Mouse (Mus musculus): ENCODE data around the gene Ncf1.

Gene Ncf1

DNA sequence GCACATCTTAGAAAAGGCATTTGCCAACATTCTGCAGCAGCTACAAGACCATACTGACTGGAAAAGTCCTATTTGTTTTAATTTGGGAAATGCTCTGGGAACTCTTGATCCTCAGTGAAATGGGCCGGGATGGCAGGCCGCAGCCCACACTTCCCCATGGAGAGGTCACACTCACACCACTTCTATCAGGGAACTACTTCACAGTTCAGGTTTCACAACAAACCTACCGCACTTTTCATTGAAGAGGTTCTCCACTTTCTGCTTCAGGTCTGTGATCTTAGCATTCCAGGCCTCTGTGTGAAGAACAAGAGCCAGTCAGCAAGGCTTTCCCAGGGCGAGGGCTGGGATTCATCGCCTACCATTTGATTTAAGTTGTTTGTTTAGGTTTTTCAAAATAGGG, 15.5 kb upstream of the Ncf1 start:
- DNase-seq (ENCODE audit: low spot score), result no peak

DNA sequence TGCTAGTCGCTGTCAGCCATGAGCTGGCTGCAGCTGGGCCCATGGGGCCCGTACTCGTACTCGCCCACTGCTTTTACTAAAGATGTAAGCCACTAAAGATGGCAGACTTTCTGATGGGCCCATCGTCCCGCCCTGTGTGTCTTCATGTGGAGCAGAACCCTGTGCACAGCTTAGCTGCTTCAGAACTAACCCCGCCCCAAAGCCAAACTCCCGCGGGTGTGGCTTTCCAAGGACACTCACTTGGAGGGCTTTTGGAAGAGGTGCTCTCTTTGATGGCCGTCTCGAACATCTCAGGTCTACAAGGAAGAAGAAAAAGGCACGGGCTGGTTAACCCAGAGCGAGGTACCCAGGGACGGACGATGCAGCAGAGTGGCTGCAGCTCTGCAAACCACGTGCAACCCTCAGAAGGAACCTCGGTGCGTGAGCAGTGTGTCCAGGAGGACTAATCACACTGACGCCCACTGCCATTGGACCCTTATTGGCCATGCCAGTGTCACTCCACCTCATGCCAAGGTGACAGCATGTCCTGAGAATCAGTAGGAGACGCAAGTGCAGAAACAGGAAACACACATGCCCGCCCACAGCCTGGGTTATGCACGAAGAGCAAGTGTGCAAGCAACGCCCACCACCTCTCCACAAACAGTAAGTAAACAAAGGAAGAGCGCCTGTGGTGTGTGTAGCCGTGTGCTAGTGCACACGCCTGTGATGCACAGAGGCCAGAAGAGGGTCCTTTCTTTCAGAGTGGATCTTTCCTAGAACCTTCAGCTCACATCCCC, 14.4 kb upstream of the Ncf1 start:
- no peak for DNase-seq (ENCODE audit: low spot score)

DNA sequence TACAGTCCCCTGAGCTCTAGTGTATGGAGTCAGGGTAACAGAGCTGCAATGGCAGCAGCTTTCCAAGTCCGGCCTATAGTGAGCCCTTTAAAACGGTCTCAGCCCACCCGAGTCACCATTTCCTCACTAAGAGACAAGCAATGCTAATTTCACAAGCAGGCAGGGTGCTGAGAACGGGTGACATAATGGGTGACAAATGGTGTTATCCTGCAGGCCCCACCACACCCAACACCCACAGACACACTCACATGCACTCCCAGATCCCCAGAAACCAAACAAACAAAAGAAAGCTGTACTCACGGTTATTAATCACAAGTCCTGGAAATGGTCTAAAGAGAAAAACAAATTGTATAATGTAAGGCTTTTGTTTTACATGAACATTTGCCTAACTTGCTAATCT, 12.4 kb upstream of the Ncf1 start:
- DNase-seq (ENCODE audit: low spot score), result no peak

DNA sequence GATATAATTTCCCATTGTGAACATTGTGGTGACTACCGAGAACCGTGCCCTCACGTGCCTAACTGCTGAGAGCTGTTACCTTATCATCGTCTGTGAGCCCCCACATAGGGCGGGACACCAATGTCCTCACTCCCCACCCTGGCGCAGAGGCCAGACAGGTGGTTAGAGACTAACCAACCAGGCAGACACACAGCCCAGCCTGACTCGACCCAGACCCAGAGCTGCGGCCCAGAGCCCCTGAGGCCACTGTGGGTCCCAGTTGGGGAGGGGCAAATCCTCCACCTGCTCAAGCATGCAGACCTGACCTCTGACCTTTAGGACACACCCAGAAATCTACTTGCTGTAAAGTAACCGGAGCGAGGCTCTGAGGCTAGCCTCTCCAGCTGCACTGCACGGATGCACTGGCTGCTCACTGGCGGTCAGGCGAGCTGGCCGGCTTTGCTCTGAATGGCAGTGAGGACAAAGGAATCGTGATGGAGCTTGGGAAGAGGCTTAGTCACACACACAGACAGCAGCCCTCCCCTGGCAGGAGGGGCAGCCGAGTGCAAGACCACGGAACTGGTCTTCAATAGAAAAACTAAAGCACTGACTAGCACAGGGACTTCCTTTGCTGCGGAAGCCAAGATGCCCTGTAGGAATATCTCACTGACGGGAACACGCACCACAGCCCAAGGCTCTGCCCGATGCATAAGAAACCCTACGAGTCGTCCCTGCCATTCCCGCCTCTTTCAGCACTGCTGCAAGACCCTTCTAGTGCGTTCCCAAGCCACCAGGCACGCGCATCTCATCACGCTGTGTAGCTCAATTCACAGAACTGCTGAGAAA, 8.7 kb upstream of the Ncf1 start:
- DNase-seq (ENCODE audit: low spot score), result no peak

DNA sequence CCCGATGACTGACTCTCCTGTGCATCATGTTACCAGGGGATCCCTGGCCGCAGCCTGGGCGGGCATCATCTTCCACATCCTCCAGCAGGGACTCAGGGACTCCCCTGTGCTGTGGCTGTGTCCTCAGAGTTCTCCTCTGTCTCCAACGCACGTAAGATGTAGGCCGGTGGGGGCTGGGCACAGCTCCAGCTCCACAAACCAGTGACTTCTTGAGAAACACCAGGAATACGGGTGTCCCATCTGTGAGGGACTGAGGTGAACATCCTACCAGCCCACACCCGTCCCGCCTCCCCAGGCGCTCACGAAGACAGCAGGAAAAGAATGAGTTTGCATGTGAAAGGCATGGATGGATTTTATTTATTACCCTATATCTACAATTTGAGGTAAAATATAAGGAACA, 8.1 kb upstream of the Ncf1 start:
- no peak for DNase-seq (ENCODE audit: low spot score)

DNA sequence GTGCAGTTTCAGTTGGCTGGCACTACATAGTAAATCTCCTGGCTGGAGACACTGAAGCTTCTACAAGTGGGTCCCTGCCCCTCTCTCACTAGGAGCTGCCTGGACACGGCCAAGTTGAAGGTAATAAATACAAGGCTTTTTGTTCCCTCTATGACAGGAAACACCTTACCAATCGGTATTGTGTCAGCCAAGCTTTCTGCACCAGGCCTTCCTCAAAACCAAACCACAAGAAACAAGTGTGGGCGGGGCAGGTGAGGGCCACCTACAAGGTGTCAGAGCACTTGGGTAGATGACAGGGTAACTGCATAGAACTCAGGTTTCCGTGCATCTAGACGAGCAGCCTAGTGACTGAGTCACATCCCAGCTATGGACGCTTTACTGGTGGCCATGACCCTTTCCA, 7.4 kb upstream of the Ncf1 start:
- DNase-seq (ENCODE audit: low spot score), result no peak

DNA sequence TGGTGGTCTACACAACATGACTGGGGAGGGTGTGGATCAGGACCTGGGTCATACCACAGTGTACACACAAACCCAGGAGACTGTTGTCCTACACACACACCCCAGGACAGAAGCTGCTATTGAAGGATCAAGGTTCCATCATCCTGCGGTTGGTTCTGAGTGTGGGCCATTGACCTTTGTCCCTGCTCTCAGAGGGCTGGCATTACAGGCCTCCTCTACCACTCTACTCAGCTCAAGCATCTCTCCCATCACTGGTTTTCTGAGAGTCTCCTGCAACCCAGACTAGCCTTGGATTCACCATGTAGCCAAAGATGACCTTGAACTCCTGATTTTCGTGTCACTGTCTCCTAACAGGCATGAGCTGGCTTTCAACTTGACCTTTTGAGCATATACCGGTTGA, 6.8 kb upstream of the Ncf1 start:
- DNase-seq (ENCODE audit: low spot score), result no peak

DNA sequence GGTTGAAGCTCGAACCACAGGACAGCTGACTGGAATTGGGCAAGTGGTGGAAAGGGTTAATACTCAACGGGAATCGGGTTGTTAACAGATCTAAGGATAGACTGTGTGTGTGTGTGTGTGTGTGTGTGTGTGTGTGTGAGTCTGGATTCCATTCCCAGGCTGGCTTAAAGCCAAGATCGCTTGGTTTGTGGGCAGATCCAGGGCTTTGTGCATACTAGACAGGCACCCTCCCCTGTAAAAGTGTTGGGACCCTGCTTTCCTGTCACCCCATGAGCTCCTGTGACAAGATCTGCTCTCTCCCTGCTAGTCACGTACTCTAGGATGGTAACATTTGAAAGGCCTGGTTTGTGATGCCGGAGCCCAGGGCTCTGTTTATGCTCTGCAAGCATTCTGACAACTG, 5.7 kb upstream of the Ncf1 start:
- no peak for DNase-seq (ENCODE audit: low spot score)

DNA sequence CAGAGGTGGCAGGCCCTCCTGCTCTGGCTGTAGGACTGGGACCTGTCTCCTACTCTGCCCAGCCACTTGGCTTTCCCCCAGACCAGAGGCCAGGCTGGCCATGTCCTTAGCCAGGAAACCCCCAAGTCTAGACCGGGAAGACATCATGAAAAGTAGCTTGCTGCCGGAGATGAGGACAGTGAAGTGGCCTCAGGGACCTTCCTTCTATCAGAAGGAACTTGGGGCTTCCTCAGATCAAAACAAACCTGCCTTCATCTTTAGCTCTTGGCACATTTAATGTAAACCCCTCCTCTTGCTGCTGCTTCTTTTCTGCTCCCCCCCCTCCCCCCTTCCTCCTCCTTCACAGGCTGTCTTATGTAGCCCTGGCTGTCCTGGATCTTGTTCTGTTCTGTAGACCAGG, 4.8 kb upstream of the Ncf1 start:
- DNase-seq (ENCODE audit: low spot score), result no peak

DNA sequence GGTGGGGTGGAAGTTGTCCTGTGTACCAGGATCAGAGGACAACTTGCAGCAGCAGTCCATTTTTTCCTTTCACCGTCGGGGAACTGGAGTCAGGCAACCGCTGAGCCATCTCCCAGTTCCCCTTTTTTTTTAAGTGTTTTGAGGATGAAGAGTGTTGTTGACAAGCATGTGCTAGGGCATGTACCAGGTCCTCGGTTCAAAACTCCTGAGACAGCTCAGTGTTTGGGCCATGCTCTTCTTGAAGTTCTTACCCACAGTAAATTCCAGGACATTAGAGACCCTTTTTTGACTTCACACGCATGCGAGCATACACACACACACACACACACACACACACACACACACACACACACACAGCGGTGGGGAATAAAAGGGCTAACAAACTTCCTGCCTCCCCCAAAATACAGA, 3.8 kb upstream of the Ncf1 start:
- DNase-seq (ENCODE audit: low spot score), result no peak

DNA sequence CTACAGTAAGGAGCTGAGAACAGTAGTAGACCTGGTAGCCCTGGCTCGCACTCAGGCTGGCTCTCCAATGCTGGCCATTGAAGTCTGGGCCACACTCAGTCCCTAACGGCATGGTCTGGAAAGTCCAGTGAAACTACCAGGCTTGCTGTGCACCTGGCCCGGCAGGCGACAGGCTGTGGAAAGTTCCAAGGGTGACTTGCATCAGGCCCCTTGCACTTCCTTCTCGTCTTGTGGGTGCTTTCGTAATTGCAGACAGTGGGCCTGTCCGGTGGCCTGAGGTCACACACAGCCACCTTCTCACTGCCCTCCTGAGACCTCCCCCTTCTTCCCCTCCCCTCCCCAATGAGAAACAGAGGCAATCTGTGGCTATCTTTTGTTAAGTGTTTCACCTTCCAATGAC, 3.1 kb upstream of the Ncf1 start:
- no peak for DNase-seq (ENCODE audit: low spot score)

DNA sequence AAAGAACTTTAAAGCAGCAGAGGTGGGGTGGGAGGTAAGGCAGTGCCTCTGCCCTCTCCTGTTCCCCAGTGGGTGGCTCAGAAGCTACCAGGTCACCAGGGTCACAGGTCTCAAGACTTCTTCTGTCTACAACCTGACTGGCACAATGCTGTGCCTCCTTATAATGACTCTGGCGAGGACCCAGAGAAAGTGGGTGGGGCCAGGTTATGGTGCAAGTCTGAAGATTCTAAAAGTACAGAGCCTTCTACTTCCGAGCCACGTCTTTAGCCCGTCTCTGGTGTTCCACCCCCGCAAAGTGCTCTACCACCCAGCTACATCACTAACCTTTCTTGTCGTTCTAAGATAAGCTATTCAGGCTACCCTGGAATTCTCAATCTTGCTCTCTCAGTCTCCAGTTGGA, 2.7 kb upstream of the Ncf1 start:
- no peak for DNase-seq (ENCODE audit: low spot score)

DNA sequence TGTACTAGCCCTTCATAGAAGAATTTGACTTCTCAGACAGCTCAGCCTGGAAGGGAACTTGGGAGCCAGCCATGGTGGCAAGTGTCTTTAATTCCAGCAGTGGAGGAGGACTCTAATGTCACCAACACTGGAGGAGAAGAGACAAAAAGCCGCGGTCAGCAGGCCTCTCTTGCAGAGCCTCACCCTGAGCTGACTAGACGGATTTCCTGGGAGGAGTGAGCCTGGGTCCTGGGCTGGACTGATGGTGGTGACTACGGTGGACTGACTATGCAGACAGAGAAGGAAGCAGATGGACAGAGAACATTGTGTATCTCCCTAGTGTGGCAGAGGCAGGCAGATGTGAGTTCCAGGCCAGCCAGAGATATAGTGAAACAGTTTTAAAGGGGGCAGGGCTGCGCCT, 2.0 kb upstream of the Ncf1 start:
- no peak for DNase-seq (ENCODE audit: low spot score)

DNA sequence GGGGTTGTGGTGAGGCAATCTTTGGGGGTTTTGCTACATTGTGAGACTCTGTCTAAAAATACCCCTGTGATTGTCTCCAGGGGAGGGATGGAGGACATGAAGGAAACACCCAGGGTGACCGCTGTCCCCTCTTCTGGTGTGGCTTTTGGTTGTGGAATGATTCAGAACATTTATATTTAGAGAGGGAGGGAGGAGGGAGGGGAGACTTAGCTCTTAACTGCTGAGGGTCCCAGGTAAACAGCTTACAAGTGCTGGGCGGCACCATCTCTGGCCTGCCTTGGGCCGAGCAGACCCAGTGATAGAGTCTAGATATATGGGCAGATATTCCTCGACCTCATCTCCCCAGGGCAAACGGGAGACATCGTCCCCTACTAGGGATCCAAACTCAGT, 1.2 kb downstream of the Ncf1 start:
- DNase-seq (ENCODE audit: low spot score), result no peak

DNA sequence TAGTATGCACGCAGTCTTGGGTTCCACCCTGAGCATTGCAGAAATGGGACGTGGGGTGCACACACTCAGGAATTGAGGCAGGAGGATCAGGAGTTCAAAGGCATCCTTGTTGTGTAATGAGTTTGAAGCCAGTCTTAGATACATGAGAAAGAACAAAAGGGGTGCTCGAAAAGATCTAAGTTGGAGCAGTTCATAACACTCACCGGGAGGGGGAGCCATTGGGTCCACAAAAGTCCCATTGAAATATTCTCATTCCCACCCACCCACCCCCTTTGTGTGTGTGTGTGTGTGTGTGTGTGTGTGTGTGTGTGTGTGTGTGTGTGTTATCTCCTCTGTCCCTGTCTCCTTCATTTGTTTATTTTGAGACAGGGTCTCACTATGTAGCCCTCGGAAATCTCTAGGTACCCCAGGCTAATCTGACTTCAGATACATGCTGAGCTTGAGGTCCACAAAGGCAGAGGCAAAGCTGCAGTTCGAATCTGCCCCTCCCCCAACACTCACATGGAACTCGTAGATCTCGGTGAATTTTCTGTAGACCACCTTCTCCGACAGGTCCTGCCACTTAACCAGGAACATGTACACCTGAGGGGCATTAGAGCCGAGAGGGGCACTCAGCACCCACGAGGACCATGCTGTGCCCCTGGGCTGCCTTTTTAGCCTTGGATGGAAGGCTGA, 1.7 kb downstream of the Ncf1 start:
- DNase-seq (ENCODE audit: low spot score), result no peak

DNA sequence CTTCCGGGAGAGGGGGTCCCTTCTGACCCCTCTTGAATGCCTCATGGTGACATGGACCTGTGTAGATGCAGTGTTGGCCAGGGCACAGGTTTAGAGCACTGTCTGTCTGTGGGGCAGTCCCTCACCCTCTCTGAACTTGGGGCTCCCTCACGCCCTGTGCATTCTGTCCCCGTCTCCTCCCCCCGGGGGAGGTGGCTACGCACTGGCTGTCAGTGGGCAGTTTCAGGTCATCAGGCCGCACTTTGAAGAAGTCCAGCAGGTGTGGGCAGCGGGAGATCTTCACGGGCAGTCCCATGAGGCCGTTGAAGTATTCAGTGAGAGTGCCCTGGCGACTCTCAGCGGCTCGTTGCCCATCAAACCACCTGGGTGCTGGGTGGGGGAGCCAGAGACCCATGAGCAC, 2.5 kb downstream of the Ncf1 start:
- DNase-seq (ENCODE audit: low spot score), result no peak

DNA sequence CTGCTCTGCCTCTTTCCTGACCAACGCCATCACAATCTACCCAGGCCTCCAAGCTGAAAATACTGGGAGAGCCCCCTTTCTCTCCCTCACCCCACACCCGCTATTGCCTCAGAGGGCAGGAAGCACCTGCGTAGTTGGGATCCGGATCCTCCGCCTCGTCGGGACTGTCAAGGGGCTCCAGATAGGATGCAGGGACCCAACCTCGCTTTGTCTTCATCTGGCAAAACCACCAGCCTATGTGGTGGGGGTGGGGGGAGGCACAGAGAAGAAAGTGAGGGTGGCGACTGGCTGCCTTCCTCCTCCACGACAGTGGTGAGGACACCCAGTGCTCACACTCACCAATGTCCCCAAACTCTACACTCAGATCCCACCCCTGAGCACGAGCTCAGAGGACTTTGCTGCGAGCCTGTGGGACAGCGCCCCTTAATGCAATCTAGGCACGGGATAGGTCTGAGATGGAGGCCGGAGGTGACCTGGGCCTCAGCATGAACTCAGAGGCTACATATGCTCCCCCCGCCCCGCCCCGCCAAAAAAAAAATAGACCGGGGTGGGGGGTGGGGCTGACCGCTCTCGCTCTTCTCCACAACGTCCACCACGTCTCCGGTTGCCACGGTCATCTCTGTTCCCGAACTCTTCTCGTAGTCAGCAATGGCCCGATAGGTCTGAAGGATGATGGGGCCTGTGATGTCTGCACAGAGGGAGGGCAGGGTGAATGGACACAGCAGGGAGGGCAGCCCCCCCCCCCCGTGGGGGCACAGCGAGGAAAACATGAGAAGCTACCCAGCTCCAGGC, 4.1 kb downstream of the Ncf1 start:
- no peak for DNase-seq (ENCODE audit: low spot score)

DNA sequence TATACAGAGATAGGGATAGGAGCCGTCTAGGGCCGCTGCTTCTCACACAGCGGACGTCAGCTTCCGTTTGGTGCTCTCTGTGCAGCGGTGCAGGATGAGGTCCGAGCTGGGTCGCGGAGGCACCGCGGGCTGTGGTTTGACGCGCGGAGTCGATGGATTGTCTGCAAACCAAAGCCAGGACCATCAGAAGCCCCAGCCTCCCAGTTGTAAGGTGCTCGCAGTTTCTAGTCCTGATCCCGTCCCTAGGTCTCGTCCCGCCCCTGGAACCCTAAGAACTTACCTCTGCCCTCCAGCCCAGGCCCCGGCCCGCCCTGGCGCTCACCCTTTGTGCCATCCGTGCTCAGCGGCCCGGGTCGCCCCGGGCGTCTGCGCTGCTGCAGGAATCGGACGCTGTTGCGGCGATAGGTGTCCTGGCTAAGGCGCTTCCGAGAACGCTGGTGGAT, 7.7 kb downstream of the Ncf1 start:
- no peak for DNase-seq (ENCODE audit: low spot score)

DNA sequence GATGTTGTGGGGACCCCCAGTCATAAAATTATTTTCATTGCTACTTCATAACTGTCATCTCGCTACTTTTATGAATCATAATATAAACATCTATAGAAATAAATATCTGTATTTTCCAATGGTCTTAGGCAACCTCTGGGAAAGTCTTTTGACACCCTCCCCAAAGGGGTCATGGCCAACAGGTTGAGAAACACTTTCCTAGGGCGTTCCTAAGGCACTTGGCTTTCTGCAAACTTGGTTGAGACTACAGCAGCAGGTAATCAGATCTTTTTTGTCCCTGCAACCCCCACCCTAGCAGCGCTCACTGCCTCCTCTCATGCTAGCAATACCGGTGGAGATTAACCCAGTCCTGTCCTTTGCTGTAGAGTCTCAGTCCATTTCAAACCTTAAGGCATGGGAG, 8.1 kb downstream of the Ncf1 start:
- no peak for DNase-seq (ENCODE audit: low spot score)

DNA sequence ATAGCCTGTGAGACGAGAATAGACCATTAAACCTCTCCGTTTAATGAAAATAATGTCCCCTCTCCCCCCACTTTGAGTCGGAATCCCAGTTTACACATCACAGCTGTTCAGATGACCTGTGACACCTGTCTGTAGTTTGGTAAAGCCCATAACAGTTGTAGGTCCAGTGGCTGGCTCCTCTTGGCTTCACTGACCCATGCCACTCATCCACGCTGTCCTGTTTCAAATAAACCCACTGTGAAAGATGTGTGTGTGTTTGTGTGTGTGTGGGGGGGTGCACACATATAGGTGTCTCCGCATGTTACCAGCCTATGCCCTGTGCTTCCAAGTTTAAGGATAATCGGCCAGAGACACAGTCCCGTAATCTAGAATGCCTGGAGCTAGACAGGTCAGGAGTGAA, 11.5 kb downstream of the Ncf1 start:
- no peak for DNase-seq (ENCODE audit: low spot score)

DNA sequence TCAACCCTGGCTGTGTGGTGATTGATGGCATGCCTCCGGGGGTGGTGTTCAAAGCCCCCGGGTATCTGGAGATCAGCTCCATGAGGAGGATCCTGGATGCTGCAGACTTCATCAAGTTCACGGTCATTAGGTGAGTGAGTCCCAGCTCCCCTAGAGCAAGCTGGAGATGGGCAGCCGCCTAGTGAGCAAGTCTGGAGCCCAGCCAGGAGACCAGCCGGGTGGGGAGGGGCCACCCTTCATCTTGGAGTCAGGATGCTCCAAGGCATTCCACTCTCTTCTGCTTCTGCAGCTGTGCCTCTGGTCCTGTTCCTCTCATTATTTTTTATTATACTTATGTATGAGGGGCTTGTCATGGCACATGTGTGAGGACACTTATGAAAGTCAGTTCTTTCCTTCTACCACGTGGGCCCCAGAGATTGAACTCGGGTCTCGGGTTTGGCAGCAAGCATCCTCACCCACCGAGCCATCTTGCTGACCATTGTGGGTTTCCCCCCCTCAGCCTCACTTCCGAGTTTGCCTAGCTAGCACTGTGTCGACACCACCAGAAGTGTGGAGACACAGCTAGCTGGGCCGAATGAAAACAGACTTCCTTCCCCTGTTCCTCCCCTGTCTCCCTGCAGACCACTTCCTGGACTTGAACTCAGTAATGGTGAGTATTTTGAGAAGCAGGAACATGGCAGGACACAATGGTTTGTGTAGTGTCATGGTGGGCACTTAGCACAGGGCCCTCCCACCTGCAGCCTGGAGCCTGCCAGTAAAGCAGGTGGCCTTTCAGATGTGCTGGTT, 15.2 kb downstream of the Ncf1 start:
- peak; percentile 72 for DNase-seq (ENCODE audit: low spot score)

Data from testis, postnatal 10 days (tissue).